Mouse (Mus musculus) liver, embryonic 14.5 days (tissue): ENCODE data around the gene 2010003K11Rik.

ENCODE experiments used
- CTCF ChIP-seq: IDR thresholded peaks from 2 replicates; pipeline ENCODE4 v1.5.1; 2016; ENCODE audit warnings: antibody characterized with exemption, low read depth, control low read depth
- EP300 ChIP-seq: IDR thresholded peaks from 2 replicates; pipeline ENCODE4 v1.6.1; 2016; ENCODE audit warnings: antibody characterized with exemption, low read depth

DNA sequence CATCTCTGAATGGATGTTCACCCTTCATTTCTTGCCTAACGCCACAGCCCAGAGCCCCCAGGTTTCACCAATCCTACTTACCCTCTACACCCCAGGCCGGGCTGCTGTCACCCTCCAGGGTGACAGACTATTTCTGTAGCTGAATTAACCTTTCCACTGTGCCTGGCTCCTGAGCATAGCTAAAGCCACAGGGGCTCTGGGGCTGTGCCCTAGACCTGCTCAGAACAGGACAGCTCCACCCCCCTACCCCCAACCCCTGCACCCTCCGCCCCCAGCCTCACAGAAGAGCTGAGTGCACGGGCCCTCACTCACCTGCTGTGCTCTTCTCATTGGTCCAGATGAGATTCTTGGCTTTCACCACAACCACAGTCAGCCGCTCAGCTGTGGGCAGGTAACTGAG lies 46.4 kb downstream of the 2010003K11Rik start:
- TF ChIP-seq CTCF (no peak), EP300 (no peak)
